Mouse (Mus musculus): ENCODE data around the gene Ruvbl1.

Ruvbl1 gene

GRCm38 (mm10) chr6:88545397-88545790 is 80.2 kb downstream of the Ruvbl1 start:
- no peak for DNase-seq (ENCODE audit: low spot score)
